Mouse (Mus musculus): Measurements from ENCODE around the gene Grm7.

Grm7 gene

DNA sequence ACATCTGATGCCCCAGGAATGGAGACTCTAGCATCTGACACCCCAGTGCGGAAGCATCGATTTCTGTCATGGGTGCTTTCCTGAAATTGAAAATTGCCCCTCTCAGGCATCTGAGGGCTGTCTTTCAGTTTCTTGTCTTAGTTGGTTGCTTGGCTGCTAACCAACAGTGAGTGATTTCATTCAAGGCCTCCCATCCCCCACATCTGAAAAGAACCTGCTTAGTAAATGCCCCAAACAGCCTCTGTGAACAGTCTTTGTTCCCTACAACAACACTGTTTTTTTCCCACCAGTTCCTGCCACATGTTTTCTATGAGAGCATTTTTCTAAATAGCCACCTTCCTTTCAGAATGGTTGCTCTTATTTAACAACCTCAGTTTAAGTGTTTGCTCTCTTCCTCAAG lies 723.6 kb downstream of the Grm7 start:
- no peak for DNase-seq

DNA sequence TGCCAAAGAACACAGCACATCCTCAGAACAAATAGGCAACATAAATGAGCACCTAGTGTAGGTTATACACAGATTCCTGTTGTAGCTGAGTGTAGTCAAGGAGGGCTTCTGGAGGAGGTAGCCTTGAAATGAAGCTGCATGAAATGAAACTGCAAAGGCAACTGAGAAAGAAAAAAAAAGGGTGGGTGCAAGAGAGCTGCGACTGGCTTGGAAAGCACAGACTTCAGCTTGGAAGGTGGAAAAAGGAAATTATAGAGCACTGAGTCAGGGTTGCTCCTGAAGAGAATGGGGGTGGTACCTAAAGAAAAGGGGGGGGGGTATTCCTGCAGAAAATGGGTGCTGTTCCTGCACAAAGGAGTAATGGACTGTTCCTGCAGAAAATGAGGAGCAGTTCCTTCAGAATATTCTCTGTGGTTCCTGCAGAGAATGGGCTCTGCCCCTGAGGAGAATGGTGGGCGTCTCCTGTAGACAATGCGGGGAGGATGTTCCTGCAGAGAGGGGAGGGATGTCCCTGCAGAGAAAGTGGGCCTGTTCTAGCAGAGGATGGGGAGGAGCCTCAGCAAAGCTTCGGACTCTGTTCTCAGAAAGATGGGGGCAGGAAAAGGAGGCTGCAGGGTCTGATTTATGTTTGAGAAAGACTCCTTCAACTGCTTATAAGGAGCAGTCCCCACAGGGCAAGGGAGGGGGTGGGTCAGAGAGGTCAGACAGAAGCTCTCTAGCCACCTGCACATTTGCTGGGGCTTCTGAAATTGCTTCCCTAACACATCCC lies 726.4 kb downstream of the Grm7 start:
- DNase-seq = no peak

GRCm38 (mm10) chr6:111372626-111373380 lies 727.4 kb downstream of the Grm7 start:
- DNase-seq = no peak

- no peak for DNase-seq
Measured at GRCm38 (mm10) chr6:111380710-111381109, 735.3 kb downstream of the Grm7 start.

DNA sequence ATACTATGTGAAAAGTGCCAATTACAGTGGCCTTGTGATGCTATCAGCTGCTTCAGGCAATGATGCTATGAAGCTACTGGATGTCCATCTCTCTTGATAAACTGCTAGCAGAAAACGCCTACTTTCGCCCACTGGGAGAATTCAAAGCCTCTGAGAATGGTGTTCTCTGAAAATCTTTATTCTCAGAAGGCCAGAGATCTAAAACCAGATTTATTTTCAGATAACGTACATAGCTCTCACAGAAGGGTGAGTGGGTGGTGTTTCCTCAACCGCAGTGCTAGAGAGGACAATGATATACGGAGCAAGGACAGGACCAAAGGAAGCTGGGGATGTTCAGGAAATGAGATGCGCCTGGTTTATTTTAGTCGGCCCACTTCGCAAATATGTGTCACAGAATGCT lies 763.4 kb downstream of the Grm7 start:
- DNase-seq = no peak

DNA sequence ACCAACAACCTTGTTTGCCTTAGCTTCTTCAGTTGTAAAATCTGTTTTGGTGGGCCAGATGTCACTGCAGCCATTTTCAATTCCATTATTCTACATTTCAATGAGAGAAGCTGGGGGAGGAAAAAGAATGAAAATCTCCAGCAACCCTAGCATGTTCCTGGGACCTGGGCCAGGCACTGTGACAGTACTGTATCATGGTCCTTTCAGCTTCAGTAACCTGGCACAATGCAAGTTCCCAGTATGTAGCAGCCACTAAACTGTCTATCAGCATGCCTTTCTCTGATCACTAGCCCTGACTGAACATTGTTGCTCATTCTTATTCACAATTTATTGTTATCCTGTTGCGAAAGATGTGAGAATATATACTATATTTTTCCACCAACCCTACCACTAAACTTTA lies 779.4 kb downstream of the Grm7 start:
- no peak for DNase-seq

- DNase-seq = no peak
Measured at GRCm38 (mm10) chr6:111446228-111446627, 800.8 kb downstream of the Grm7 start.

DNA sequence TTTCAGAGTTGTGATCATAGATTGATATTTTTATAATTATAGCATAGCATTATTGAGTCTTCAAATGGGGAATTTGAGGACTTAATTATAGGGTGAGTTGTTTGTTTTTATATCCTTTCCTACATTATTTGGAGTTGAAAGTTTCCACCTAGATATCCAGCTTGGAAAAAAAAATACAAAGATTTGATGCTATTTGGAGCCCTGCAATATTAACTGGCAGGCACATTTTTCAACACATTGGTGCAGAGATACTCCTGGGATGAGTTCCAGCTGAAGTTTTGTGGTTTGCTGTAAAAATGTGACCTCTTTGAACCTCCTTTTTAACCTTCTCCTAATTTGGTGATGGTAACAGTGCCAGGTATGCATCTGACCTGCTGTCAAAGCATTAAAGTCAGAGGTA lies 802.5 kb downstream of the Grm7 start:
- DNase-seq = no peak

GRCm38 (mm10) chr6:111449054-111449783 lies 803.8 kb downstream of the Grm7 start:
- no peak for DNase-seq

DNA sequence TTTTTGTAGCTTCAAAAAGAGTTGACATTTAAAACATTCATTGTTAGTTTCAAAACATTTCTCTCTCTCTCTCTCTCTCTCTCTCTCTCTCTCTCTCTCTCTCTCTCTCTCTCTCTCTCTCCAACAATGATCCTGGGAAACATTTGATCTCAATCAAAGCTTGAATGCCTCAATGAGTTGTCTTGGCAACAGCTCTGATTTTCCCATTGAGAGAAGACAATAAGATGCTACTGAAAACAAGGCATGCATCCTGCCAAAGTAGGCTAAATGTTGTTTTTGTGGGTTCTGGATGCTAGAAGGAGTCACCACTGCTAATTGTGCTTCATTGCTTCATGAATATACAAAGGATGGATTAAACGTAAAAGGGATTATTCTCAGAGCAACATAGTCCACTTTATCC lies 836.5 kb downstream of the Grm7 start:
- no peak for DNase-seq

DNA sequence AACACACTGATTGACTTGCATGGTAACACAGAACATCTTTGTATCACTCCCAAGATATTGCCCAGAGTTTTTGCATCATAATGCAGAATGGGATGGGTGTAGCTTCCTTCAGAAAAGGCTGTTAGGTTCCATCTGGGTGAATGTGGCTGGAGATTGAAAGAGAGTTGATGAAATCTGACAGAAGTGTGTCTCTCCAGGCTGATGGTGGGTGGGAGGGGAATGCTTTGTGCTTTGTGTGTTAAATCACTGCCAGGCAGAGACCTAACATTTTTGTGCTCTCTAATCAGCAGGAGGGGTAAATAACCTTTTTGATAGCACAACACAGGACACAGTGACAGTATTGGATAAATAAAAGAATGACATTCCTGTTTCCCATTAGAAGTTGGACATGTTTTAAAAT lies 840.7 kb downstream of the Grm7 start:
- no peak for DNase-seq

- DNase-seq = no peak
Measured at GRCm38 (mm10) chr6:111487556-111487955, 842.2 kb downstream of the Grm7 start.

- no peak for DNase-seq
Measured at GRCm38 (mm10) chr6:111492166-111492565, 846.8 kb downstream of the Grm7 start.

DNA sequence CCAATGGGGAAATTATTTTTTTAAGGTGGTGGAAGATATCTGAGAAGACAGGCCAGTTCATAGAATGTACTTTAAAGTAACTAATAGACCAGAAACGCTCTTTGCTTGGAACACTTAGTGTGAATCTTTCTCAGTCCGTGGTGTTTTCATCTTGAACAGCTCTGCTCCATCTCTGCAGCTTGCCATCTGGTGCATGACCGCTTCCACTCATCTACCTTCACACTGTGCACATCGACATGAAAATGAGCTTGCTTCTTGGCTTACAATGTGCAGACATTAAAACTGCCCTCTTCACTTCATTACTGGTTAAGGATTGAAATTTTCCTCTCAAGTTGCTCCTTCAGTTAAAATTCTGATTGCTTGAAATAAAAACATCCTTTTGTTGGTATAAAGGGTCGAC lies 854.2 kb downstream of the Grm7 start:
- DNase-seq = no peak

GRCm38 (mm10) chr6:111510768-111511459 lies 865.5 kb downstream of the Grm7 start:
- no peak for DNase-seq

DNA sequence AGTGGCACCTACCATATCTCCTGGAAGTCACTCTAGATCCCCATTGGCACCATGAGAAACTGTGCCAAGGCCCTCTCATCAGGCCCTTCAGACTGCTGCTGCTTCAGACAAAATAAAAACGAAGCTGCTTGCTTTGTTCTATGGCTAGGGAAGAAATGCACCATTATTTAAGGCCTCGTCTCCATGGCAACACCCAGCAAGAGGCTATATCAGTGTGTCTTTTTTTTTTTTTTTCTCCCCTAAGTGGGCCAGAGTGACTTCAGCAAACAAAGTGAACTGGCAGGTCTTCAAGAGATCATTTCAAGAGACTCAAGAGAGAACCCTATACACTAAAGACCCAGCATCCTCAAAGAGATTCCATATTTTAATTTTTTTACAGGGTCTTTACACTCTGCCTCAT lies 867.0 kb downstream of the Grm7 start:
- DNase-seq = no peak

DNA sequence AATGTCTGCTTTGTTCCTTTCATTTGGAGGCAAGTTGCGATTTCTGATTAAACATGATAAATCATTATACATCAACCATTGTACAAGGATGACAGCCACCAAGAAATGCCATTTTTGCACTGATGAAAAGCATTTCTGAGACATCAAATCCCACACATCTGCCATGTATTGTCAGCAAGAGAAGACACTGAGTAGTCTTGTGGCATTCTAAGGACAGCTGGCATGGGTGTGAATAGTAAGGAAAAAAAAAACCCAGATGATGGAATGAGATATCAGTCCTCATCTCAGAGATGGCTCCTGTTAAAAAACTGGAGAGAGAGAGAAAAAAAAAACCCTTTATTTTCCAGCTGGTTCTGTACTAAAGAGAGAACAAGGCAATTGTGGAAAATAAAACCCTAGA lies 875.8 kb downstream of the Grm7 start:
- DNase-seq = no peak

- DNase-seq = no peak
Measured at GRCm38 (mm10) chr6:111522122-111522521, 876.7 kb downstream of the Grm7 start.

GRCm38 (mm10) chr6:111529985-111530384 lies 884.6 kb downstream of the Grm7 start:
- peak; percentile 3 for DNase-seq

DNA sequence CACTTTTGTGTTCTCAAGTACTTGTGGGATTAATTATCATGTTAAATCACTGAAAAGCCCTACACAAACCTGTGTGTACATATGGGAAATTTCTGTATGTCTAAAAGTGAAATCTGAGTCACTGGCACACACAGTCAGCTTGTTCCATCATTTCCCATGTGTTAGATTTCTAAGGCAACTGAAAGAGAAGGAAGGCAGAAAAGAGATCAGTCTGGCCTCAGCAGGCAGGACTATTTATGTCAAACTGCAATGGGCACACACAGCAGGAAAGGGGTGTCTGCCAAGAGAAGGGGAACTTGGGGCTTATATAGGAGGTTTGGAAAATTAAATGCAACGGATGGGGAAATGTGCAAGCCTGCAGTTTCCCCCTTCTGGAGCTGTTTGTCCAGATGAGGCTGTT lies 913.2 kb downstream of the Grm7 start:
- no peak for DNase-seq

DNA sequence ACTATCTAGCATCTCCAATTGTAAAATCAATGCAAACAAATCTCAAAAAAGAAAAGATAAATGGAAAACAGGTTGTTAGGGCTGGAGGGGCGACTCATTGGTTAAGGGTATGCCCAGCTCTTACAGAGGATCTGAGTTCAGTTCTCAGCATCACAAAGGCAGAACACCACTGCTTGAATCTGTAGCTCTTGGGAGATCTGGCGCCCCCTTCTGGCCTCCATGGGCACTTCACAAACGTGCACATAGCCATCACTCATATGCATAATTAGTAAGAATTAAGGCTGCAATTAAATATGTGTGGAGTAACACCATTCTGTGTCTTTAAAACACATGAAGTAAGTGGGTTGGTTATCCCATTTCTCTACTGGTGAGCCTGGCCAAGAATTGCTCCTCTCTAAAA lies 914.1 kb downstream of the Grm7 start:
- no peak for DNase-seq

DNA sequence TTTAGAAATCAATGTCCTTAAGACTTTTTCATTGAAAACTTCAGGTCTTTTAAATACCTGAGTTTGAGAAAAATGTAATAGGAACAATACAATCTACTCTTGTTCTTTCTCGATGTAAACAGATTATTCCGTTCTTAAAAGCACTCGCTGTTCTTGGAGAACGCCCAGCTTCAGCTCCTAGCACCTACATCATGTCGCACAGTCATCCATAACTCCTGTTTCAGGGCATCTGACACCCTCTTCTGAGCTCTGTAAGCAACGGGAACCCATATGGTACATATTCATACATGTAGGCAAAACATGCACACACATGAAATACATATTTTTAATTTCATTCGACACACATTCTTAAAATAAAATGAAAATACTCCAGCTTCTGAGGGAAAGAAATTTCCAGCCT lies 916.0 kb downstream of the Grm7 start:
- no peak for DNase-seq

GRCm38 (mm10) chr6:111571471-111572088 lies 926.2 kb downstream of the Grm7 start:
- peak; percentile 2 for DNase-seq
